Mouse (Mus musculus): ENCODE data around the gene Olfr1277.

The Olfr1277 gene

DNA sequence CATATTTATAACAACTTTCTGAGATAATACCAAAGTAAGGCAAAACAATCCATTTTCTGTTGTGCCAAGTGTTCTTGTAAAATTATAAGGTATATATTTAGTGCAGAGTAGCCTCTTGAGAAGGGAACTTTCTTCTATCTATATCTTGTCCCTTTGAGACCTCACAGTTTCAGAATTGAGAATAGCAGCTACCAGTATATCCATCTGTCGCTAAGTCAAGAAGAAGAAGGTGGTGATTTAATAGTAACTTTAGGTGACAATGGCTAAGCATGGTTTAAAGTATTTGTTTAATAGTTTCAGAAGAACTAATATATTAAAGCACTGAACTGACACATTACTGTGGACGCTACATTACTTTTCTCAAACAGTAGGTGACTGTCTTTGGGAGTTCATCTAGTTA, at the start of gene Olfr1277:
Olfr1277 (minus strand) TSS at position 101 of the 400 bp plus-strand sequence.
- no peak for DNase-seq

GRCm38 (mm10) chr2:111313717-111314116, 39.8 kb upstream of the Olfr1277 start, which contains the start of gene Olfr1280:
Olfr1280 (plus strand) TSS chr2:111314017.
- DNase-seq: no peak

GRCm38 (mm10) chr2:111300374-111300773, 26.5 kb upstream of the Olfr1277 start, which contains the start of gene Olfr1279:
Olfr1279 (plus strand) TSS chr2:111300635.
- no peak for DNase-seq

- DNase-seq: no peak
These were observed 24.6 kb upstream of the Olfr1277 start for GRCm38 (mm10) chr2:111298541-111298940.

GRCm38 (mm10) chr2:111289836-111290235, 15.9 kb upstream of the Olfr1277 start, which contains the start of gene Olfr1278:
Olfr1278 (plus strand) TSS chr2:111290136.
- no peak for DNase-seq

DNA sequence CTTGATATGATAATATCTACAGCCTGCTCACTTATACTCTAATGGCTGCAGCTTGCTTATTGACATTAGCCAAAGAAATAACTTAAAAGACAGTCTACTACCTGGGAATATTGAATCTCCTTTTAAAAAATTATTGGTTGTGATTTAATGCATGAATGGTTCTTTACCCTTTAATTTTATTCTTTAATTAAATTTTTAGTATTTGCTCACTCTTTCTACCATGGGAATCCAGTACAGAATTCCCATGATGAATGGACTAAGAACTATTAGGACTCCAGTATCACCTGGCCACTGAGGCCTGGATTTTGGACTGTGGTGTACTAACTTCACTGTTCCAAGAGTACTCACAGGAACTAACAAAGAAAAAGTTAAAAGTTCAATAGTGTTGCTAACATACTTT, 19.7 kb downstream of the Olfr1277 start, which contains the start of gene Olfr1276:
Olfr1276 (plus strand) TSS at position 301 of the 400 bp plus-strand sequence.
- DNase-seq: no peak

DNA sequence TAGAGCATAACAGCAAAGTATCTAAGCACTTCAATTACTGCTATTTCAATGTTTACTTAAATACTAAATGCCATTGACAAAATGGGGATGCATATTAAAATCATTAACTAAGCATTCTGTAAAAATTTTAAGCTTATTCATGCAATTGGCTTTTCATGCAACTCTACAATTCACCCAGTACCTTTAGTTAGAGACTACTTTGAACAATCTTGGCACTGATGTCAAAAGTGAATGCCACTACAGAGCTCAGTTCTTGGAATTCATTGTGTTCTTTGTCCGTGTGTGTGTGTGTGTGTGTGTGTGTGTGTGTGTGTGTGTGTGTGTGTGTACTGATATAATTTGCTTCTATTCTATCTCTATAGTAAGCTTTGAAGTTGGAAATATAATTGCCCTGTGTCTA, 38.7 kb downstream of the Olfr1277 start, which contains the start of gene Olfr1275:
Olfr1275 (minus strand) TSS at position 101 of the 400 bp plus-strand sequence.
- DNase-seq: no peak

DNA sequence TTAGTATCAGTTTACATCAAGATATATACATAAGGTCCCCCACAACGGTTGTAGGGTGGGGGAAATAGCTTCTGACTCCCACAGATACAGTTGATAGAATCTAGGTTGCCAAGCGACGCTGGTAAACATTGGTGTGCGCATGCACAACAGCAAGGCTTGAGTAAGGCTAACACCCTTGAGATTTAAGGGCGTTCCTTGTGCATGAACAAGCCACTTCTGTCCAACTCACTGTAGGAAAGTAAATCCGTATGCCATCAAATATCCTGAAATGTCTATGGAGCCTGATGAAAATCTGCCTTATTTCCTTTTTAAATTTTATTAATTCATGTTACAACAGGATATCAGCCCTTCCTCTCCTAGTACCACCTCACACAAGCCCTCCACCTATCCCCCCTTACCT, 44.4 kb downstream of the Olfr1277 start, which contains the start of gene 4930430A15Rik:
4930430A15Rik (minus strand) TSS at position 101 of the 400 bp plus-strand sequence.
- no peak for DNase-seq
